15 mouse cellular contexts compared by ENCODE assay signal in the genomic region with DNA sequence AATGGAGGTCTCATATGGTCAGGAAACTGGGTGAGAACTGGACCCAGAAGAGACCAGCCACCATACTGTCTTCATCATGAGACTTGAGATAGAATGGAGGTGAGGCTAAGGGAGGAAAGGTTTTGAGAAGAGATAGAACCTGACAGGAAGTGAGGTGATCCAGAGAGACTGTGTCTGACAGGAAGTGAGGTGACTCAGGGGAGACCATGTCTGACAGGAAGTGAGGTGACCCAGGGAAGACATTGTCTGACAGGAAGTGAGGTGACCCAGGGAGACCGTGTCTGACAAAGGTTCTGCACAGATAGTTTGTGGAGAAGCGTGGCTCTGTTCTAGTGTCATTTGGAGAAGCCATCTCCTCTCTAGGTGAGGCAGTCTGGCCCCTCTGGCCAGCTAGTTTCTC. TPM values are rescaled to one million over a fixed set of nuclear protein-coding genes. Genes with fewer than 3 reads are reported as not detected.
A peak's percentile ranks its signal among the peaks of the same experiment; 100 is the strongest.
DNase-seq lines count a peak whose midpoint lies in the region; ATAC-seq and TF ChIP-seq lines count a peak whose summit lies in the region.
"Had no signal": no experiment of that assay in that cellular context is flagged by ENCODE, and none has a peak within 500 bp of the region (broad histone marks: within the 10 kb centered on the region; RNA-seq: fewer than 3 reads in every experiment).

No protein-coding gene starts in this region.

- 68% methylated on average over 2 of the region's 2 CpGs for WGBS in liver, adult 2 months
- WGBS in liver, postnatal 0 days (ENCODE audit: insufficient replicate concordance), result 53% methylated on average over 2 of the region's 2 CpGs
- 53% methylated on average over 2 of the region's 2 CpGs for WGBS in kidney, embryonic 16.5 days

- H3K9me3 ChIP-seq in liver, postnatal 0 days (ENCODE audit: low read length), result no peaks in the 10 kb centered on the region
- H3K9me3 ChIP-seq in kidney, embryonic 16.5 days (ENCODE audit: low read length), result no peaks in the 10 kb centered on the region
- H3K9me3 ChIP-seq: hindbrain, embryonic 15.5 days; kidney, embryonic 15.5 days had no signal

- H3K27ac ChIP-seq in liver, adult 2 months (replicated peaks; ENCODE audit: insufficient read depth, low read depth, low read length), result 0 out of 2 replicates have a peak overlapping the region, but pooled peaks have one; percentile 16
- no peak overlapping the region for H3K27ac ChIP-seq in liver, postnatal 0 days (ENCODE audit: low read depth)
- no peak overlapping the region for H3K27ac ChIP-seq in kidney, embryonic 16.5 days (ENCODE audit: low read length)
- H3K27ac ChIP-seq: kidney, embryonic 15.5 days had no signal

- no peaks in the 10 kb centered on the region for H3K27me3 ChIP-seq in liver, adult 2 months (ENCODE audit: control insufficient read depth, insufficient read depth, low read length)
- H3K27me3 ChIP-seq in liver, postnatal 0 days (ENCODE audit: insufficient read depth, low read length), result no peaks in the 10 kb centered on the region
- H3K27me3 ChIP-seq in kidney, embryonic 16.5 days (ENCODE audit: insufficient read depth, low read length), result no peaks in the 10 kb centered on the region
- H3K27me3 ChIP-seq: hindbrain, embryonic 15.5 days; kidney, embryonic 15.5 days had no signal

- H3K4me1 ChIP-seq in liver, adult 2 months (ENCODE audit: control insufficient read depth, insufficient read depth, low read length), result peaks cover 41% of the 10 kb centered on the region
- peaks cover 58% of the 10 kb centered on the region for H3K4me1 ChIP-seq in liver, postnatal 0 days (ENCODE audit: insufficient read depth)
- H3K4me1 ChIP-seq in kidney, embryonic 16.5 days (ENCODE audit: insufficient read depth, low read length), result peaks cover 49% of the 10 kb centered on the region

- H3K4me3 ChIP-seq in liver, adult 2 months (ENCODE audit: insufficient read depth, low read depth, low read length), result no peak overlapping the region
- no peak overlapping the region for H3K4me3 ChIP-seq in liver, postnatal 0 days (ENCODE audit: low read depth, low read length)
- H3K4me3 ChIP-seq in kidney, embryonic 16.5 days (ENCODE audit: low read length), result no peak overlapping the region
- H3K4me3 ChIP-seq: hindbrain, embryonic 15.5 days; kidney, embryonic 15.5 days had no signal

- ATAC-seq in liver, postnatal 0 days, result no peak
- ATAC-seq in neutrophil, adult 5-6 weeks (ENCODE audit: extremely low read depth, insufficient number of reproducible peaks, low FRiP score, poor library complexity, severe bottlenecking), result peak; percentile 63; the same call in 1 of the 2 replicates
- no peak for ATAC-seq in kidney, embryonic 16.5 days (ENCODE audit: low FRiP score, low TSS enrichment)

- no peak for TF ChIP-seq POLR2A in liver, adult 2 months (IDR thresholded peaks at IDR 0.05; ENCODE audit: extremely low read depth, insufficient read depth, low read length)

- no peak for DNase-seq in liver, adult 2 months (ENCODE audit: extremely low read depth, low read depth, low spot score)
- DNase-seq in liver, postnatal 0 days, result no peak
- DNase-seq in CD4-positive helper T cell, adult 2 months (ENCODE audit: low read depth, low spot score), result peak; percentile 63
- peak; percentile 73 for DNase-seq in induced T-regulatory cell, adult 2 months (ENCODE audit: low read depth)
- no peak for DNase-seq in ovary, postnatal 10 days (ENCODE audit: low spot score)
- DNase-seq in right cerebral cortex, postnatal 14 days, result no peak
- DNase-seq: adrenal gland, postnatal 14 days; cerebellum, postnatal 14 days; heart, adult 18-20 months; left cerebral cortex, postnatal 4 days; right cerebral cortex, postnatal 4 days had no signal

- no peak for TF ChIP-seq EP300 in liver, postnatal 0 days (IDR thresholded peaks at IDR 0.05; ENCODE audit: low read depth)

- H3K9ac ChIP-seq in liver, adult 2 months (ENCODE audit: low read depth, low read length), result no peak overlapping the region
- no peak overlapping the region for H3K9ac ChIP-seq in liver, postnatal 0 days (replicated peaks)
- H3K9ac ChIP-seq in kidney, embryonic 16.5 days (replicated peaks; ENCODE audit: low read length), result no peak overlapping the region
- H3K9ac ChIP-seq: hindbrain, embryonic 15.5 days; kidney, embryonic 15.5 days had no signal

- no peak overlapping the region for H3K4me2 ChIP-seq in liver, postnatal 0 days (ENCODE audit: low read depth, low read length)
- H3K4me2 ChIP-seq in kidney, embryonic 16.5 days (replicated peaks; ENCODE audit: low read depth, low read length), result no peak overlapping the region
- H3K4me2 ChIP-seq: hindbrain, embryonic 15.5 days; kidney, embryonic 15.5 days had no signal

- TF ChIP-seq CTCF in liver, adult 2 months (IDR thresholded peaks at IDR 0.05; ENCODE audit: low read depth, low read length), result no peak
- TF ChIP-seq CTCF in liver, postnatal 0 days (IDR thresholded peaks at IDR 0.05; ENCODE audit: low read depth), result no peak

- H3K36me3 ChIP-seq in liver, adult 2 months (ENCODE audit: control insufficient read depth, insufficient read depth, low read length), result no peaks in the 10 kb centered on the region
- H3K36me3 ChIP-seq in liver, postnatal 0 days (replicated peaks; ENCODE audit: insufficient read depth, low read length), result peaks cover 2% of the 10 kb centered on the region; the same call in 1 of the 2 replicates
- H3K36me3 ChIP-seq in kidney, embryonic 16.5 days (ENCODE audit: insufficient read depth, low read length), result peaks cover 4% of the 10 kb centered on the region; the same call in 1 of the 2 replicates
- H3K36me3 ChIP-seq: hindbrain, embryonic 15.5 days had no signal

- H3K79me2 ChIP-seq in liver, adult 2 months (ENCODE audit: control insufficient read depth, insufficient read depth, low read length), result peaks cover 28% of the 10 kb centered on the region

RNA-seq across cellular contexts. Expression of a gene that starts 47.6 kb away (rescaled TPM):
- total RNA-seq in liver, adult 2 months (2014; rRNA removed), result 12.9 and 19.8 TPM in 2 replicates
- 32.8 and 36.7 TPM in 2 replicates for polyA plus RNA-seq in liver, adult 2 months (2012; rRNA removed)
- 22.8 and 26.8 TPM in 2 replicates for polyA plus RNA-seq in liver, postnatal 0 days (2015; fragmentation: Nextera tagmentation; extraction: Ambion mirVana)
- total RNA-seq in neutrophil, adult 5-6 weeks (2017), result 16.4 and 23.5 TPM in 2 replicates
- 66.4 and 79.4 TPM in 2 replicates for polyA plus RNA-seq in kidney, embryonic 16.5 days (2015; fragmentation: Nextera tagmentation; extraction: Ambion mirVana)

Comparison
In these comparisons a context has a peak if more than half of its experiments do, and no peak if none do; other contexts are left out.
1. DNase-seq: peak in CD4-positive helper T cell, adult 2 months (single experiment) and induced T-regulatory cell, adult 2 months (single experiment); none in liver, adult 2 months (single experiment), liver, postnatal 0 days (single experiment), ovary, postnatal 10 days (single experiment) and right cerebral cortex, postnatal 14 days (single experiment).